Mouse (Mus musculus) kidney, postnatal 0 days (tissue): ENCODE measurements around the gene Tnr. TPM values are rescaled to one million over a fixed set of nuclear protein-coding genes. Genes with fewer than 3 reads are reported as not detected.

Experiments
- ATAC-seq: fragments of 200-750 bp; cut with Nextera tagmentation; replicated peaks from 2 replicates; pipeline ENCODE4 v1.8.0; 2017; ENCODE audit warnings: low read depth, moderate number of reproducible peaks, moderate TSS enrichment, moderate library complexity; ENCODE audit not compliant: low FRiP score
- DNase-seq: peaks from one replicate; pipeline ENCODE4 v3.0.0-alpha.2; 2016; ENCODE audit warnings: low spot score
- H3K27ac ChIP-seq: fragments of 300-500 bp; sonication (generic); 2 replicates; pipeline ENCODE4 v1.5.1; 2014; ENCODE audit warnings: mild to moderate bottlenecking
- H3K27me3 ChIP-seq: fragments of 300-500 bp; sonication (generic); 2 replicates; pipeline ENCODE4 v1.6.1; 2014; ENCODE audit warnings: low read length, mixed read lengths; ENCODE audit not compliant: insufficient read depth
- H3K36me3 ChIP-seq: fragments of 300-500 bp; sonication (generic); 2 replicates; pipeline ENCODE4 v1.6.1; 2014; ENCODE audit warnings: low read length, mixed read lengths; ENCODE audit not compliant: insufficient read depth
- H3K4me1 ChIP-seq: fragments of 300-500 bp; sonication (generic); replicated peaks from 2 replicates; pipeline ENCODE4 v1.6.1; 2014; ENCODE audit warnings: antibody characterized with exemption, low read length, mixed read lengths; ENCODE audit not compliant: insufficient read depth
- H3K4me2 ChIP-seq: fragments of 300-500 bp; sonication (generic); 2 replicates; pipeline ENCODE4 v1.6.1; 2014; ENCODE audit warnings: mild to moderate bottlenecking, low read length, moderate library complexity, mixed read lengths
- H3K4me3 ChIP-seq: fragments of 300-500 bp; sonication (generic); replicated peaks from 2 replicates; pipeline ENCODE4 v1.5.1; 2014; ENCODE audit warnings: low read depth, low read length
- H3K9ac ChIP-seq: fragments of 300-500 bp; sonication (generic); 2 replicates; pipeline ENCODE4 v1.6.1; 2014; ENCODE audit warnings: low read depth, low read length
- H3K9me3 ChIP-seq: fragments of 300-500 bp; sonication (generic); replicated peaks from 2 replicates; pipeline ENCODE4 v1.6.1; 2016; ENCODE audit warnings: low read length, inconsistent platforms, mixed read lengths
- CTCF ChIP-seq: IDR thresholded peaks from 2 replicates; pipeline ENCODE4 v1.5.1; 2016; ENCODE audit warnings: antibody characterized with exemption, low read depth, mild to moderate bottlenecking, moderate library complexity
- WGBS: fragments of 180-500 bp; shearing (Covaris S2); extraction: QIAGEN DNeasy Blood & Tissue Kit; methylation state at CpG from one replicate; pipeline ENCODE4 v1.1.7; 2014; 5-methylcytosine and 5-hydroxymethylcytosine counted together
- polyA plus RNA-seq: library from polyadenylated mRNA; unstranded; fragments of >200 nt; fragmentation: Nextera tagmentation; extraction: Ambion mirVana; gene quantifications from 2 replicates; pipeline ENCODE4 v1.2.1, GENCODE M21; 2015

Gene Tnr
- polyA plus RNA-seq, 1 experiment from 2014 or later: not detected

- H3K4me2 ChIP-seq: no peak overlapping the region
- H3K9me3 ChIP-seq: no peaks in the 10 kb centered on the region
- no peak for ATAC-seq
- no peak for TF ChIP-seq CTCF
- H3K9ac ChIP-seq: no peak overlapping the region
- H3K4me1 ChIP-seq: no peaks in the 10 kb centered on the region
- WGBS: 83% methylated on average over 2 of the region's 2 CpGs
- no peak overlapping the region for H3K27ac ChIP-seq
- no peak overlapping the region for H3K4me3 ChIP-seq
- H3K36me3 ChIP-seq: no peaks in the 10 kb centered on the region
- H3K27me3 ChIP-seq: no peaks in the 10 kb centered on the region
- DNase-seq: no peak
Measured at GRCm38 (mm10) chr1:159570831-159571230, 47.3 kb downstream of the Tnr start.

GRCm38 (mm10) chr1:159571951-159572350, 48.4 kb downstream of the Tnr start:
- Histone ChIP-seq H3K27me3 (no peaks in the 10 kb centered on the region), H3K4me2 (no peak overlapping the region), H3K9me3 (no peaks in the 10 kb centered on the region), H3K4me1 (no peaks in the 10 kb centered on the region), H3K27ac (no peak overlapping the region), H3K36me3 (no peaks in the 10 kb centered on the region), H3K9ac (no peak overlapping the region), H3K4me3 (no peak overlapping the region)
- 86% methylated on average over 3 of the region's 3 CpGs for WGBS
- ATAC-seq (no peak), DNase-seq (no peak)
- no peak for TF ChIP-seq CTCF

DNA sequence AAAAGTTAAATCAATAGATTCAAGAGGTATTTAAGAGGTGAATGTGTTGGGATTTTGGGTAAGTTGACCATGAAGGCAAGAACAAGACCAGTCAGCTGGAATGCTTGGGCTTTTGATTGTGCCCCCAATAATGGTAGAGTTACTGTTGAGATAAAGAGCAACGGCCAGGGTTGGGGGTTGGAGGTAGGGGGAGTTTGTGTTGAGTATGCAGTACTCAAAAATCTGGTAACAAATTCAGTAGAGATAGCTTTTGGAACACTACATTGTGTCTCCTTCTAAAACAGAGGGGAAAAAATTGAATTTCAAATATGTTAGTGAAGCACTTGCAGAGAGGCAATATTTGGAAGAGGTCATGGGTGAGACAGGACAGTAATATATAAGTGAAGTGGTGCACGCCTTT, 49.5 kb downstream of the Tnr start:
- DNase-seq (no peak), ATAC-seq (no peak)
- WGBS: 75% methylated on average over 2 of the region's 2 CpGs
- H3K4me2 ChIP-seq: no peak overlapping the region
- no peak for TF ChIP-seq CTCF
- no peak overlapping the region for H3K27ac ChIP-seq
- no peaks in the 10 kb centered on the region for H3K36me3 ChIP-seq
- H3K9ac ChIP-seq: no peak overlapping the region
- H3K9me3 ChIP-seq: no peaks in the 10 kb centered on the region
- no peak overlapping the region for H3K4me3 ChIP-seq
- no peaks in the 10 kb centered on the region for H3K4me1 ChIP-seq
- no peaks in the 10 kb centered on the region for H3K27me3 ChIP-seq

DNA sequence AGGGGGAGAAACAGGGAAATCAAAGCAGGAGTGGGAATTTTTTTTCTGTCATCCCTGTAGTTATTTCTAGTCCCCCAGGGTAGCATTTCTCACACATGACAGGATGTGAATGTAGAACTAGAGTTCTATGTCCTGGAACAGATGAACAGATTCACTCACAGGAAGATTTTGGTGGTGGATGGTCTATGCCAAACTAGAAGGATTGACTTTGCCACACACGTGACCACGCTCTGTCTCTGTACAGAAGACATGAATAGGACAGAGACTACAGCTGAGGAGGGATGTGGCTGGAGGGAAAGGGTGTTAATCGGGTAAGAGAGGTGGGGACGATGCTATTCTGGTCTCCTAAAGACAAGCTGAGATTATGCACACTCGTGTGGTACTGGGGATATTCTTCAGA, 51.1 kb downstream of the Tnr start:
- Histone ChIP-seq H3K36me3 (no peaks in the 10 kb centered on the region), H3K9me3 (no peaks in the 10 kb centered on the region), H3K27ac (no peak overlapping the region), H3K27me3 (no peaks in the 10 kb centered on the region), H3K4me3 (no peak overlapping the region), H3K4me1 (no peaks in the 10 kb centered on the region), H3K9ac (no peak overlapping the region), H3K4me2 (no peak overlapping the region)
- DNase-seq (no peak), ATAC-seq (no peak)
- TF ChIP-seq CTCF: no peak
- 81% methylated on average over 5 of the region's 5 CpGs for WGBS

DNA sequence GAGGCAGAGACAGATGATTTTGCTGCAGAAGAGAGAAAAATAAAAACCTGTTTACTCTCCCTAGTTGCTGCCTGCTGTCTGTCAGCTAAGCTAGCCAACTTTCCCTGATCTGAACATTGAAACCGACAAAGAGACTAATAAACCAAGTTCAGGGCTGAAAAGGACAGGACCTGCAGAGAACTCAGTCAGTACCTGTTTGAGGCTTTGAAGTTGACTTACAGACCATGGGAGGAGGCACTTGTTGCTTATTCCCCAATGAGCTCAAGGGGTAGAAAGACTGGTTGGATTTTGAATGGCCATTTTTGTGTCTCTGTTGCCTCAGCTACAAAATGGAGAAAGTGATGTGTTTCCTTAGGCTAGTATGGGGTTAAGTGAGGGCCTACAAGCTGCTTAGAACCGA, 52.7 kb downstream of the Tnr start:
- Histone ChIP-seq H3K4me3 (no peak overlapping the region), H3K9ac (no peak overlapping the region), H3K27ac (no peak overlapping the region), H3K4me1 (no peaks in the 10 kb centered on the region), H3K27me3 (no peaks in the 10 kb centered on the region), H3K36me3 (no peaks in the 10 kb centered on the region), H3K9me3 (no peaks in the 10 kb centered on the region), H3K4me2 (no peak overlapping the region)
- 66% methylated on average over 2 of the region's 2 CpGs for WGBS
- TF ChIP-seq CTCF: no peak
- ATAC-seq: no peak
- DNase-seq: no peak

- Histone ChIP-seq H3K4me3 (no peak overlapping the region), H3K9me3 (no peaks in the 10 kb centered on the region), H3K9ac (no peak overlapping the region), H3K27me3 (no peaks in the 10 kb centered on the region), H3K36me3 (no peaks in the 10 kb centered on the region), H3K27ac (no peak overlapping the region), H3K4me2 (no peak overlapping the region), H3K4me1 (no peaks in the 10 kb centered on the region)
- TF ChIP-seq CTCF: no peak
- WGBS: 35% methylated on average over 3 of the region's 3 CpGs
- ATAC-seq (no peak), DNase-seq (no peak)
Measured at GRCm38 (mm10) chr1:159578391-159578790, 54.8 kb downstream of the Tnr start.

DNA sequence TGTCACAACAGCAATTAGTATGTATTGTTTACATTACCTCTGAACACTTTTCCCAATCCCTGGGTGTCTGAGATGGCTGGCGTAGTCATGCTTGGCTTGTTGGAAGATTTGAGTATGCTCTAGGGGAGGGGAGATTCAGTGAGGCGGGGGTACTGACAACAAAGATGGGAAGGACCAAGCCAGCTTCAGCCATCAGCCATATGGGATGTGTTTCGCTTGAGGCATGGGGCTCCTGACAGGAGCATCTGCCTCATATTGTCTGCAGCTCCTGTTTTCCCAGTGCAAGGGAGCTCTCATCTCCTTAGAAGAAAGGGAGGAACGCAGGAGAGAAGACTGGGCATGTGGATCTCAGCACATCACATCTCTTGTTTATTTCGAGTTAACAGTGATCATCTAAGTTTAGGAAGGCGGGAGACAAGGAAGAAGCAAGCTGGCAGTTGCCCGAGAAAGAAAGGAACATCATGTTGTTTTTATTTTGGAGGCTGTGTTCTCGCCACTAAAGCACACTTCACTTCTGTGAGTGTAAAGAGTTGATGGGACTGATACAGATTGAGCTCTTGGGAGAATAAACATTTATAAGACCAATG, 56.9 kb downstream of the Tnr start:
- ATAC-seq (no peak), DNase-seq (no peak)
- Histone ChIP-seq H3K4me3 (no peak overlapping the region), H3K9ac (no peak overlapping the region), H3K9me3 (no peaks in the 10 kb centered on the region), H3K4me2 (no peak overlapping the region), H3K36me3 (no peaks in the 10 kb centered on the region), H3K27ac (no peak overlapping the region), H3K27me3 (no peaks in the 10 kb centered on the region), H3K4me1 (no peaks in the 10 kb centered on the region)
- WGBS: 55% methylated on average over 8 of the region's 8 CpGs
- no peak for TF ChIP-seq CTCF
